Mouse (Mus musculus): ENCODE data around the gene Hdac5.

DNA sequence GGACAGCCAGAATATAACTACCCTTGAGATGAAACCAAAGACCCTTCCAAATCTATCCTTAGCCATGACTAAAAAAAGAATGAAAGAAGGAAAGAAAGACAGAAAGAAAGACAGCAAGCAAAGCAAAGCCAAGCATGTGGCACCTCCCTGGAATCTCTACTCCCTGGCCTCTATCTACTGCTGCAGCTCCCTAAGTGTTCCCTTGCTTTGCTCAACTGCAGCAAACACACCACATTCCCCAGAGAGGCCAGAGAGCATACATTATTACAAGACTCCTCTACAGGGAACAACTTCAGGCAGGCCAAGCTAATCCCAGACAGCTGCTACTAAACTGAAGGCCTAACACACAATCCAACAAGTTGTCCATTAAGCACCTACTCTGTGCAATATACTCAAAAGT is 50.1 kb downstream of the Hdac5 start:
- no peak for TF ChIP-seq POLR2A (IDR thresholded peaks at IDR 0.05; ENCODE audit: borderline replicate concordance, low read depth, low read length)
- TF ChIP-seq CTCF (IDR thresholded peaks at IDR 0.05; ENCODE audit: low read depth, low read length): no peak
